Mouse (Mus musculus) olfactory bulb, adult 2 months (tissue): Measurements from ENCODE around the gene Ppm1j. TPM values are rescaled to one million over a fixed set of nuclear protein-coding genes. Genes with fewer than 3 reads are reported as not detected.

Experiments
- H3K27ac ChIP-seq: fragments of 200-500 bp; 2 replicates; pipeline ENCODE4 v1.5.1; 2012; ENCODE audit warnings: low read depth, low read length; ENCODE audit not compliant: insufficient read depth
- H3K4me1 ChIP-seq: fragments of 200-500 bp; 2 replicates; pipeline ENCODE4 v1.6.1; 2012; ENCODE audit warnings: low read length; ENCODE audit not compliant: control insufficient read depth, insufficient read depth
- H3K4me3 ChIP-seq: fragments of 200-500 bp; 2 replicates; pipeline ENCODE4 v1.5.1; 2012; ENCODE audit warnings: mild to moderate bottlenecking, low read depth, low read length, moderate library complexity; ENCODE audit not compliant: insufficient read depth
- CTCF ChIP-seq: fragments of 200-500 bp; IDR thresholded peaks from 2 replicates; pipeline ENCODE4 v1.5.1; 2012; ENCODE audit warnings: low read depth, mild to moderate bottlenecking, low read length, moderate library complexity; ENCODE audit not compliant: insufficient read depth
- POLR2A ChIP-seq: fragments of 200-500 bp; IDR thresholded peaks from 2 replicates; pipeline ENCODE4 v1.6.1; 2012; ENCODE audit warnings: mild to moderate bottlenecking, low read depth, low read length, moderate library complexity; ENCODE audit not compliant: insufficient read depth
- WGBS: fragments of 180-500 bp; shearing (Covaris S2); methylation state at CpG from one replicate; pipeline ENCODE4 v1.1.7; 2018; 5-methylcytosine and 5-hydroxymethylcytosine counted together
- polyA plus RNA-seq: library from polyadenylated mRNA; stranded (reverse); fragments of >200 nt; gene quantifications from 2 replicates; pipeline ENCODE4 v1.2.4, GENCODE M21; 2012; ENCODE audit warnings: low replicate concordance; ENCODE audit not compliant: missing spikeins, insufficient read depth, insufficient read length

The Ppm1j gene
- polyA plus RNA-seq, 1 experiment, result not detected

GRCm38 (mm10) chr3:104781471-104781903 is 631 bp downstream of the Ppm1j start, which contains the start of gene Fam19a3:
Gene Fam19a3 (minus strand): TSS chr3:104781840.
- 2% methylated on average over 26 of the region's 26 CpGs for WGBS

DNA sequence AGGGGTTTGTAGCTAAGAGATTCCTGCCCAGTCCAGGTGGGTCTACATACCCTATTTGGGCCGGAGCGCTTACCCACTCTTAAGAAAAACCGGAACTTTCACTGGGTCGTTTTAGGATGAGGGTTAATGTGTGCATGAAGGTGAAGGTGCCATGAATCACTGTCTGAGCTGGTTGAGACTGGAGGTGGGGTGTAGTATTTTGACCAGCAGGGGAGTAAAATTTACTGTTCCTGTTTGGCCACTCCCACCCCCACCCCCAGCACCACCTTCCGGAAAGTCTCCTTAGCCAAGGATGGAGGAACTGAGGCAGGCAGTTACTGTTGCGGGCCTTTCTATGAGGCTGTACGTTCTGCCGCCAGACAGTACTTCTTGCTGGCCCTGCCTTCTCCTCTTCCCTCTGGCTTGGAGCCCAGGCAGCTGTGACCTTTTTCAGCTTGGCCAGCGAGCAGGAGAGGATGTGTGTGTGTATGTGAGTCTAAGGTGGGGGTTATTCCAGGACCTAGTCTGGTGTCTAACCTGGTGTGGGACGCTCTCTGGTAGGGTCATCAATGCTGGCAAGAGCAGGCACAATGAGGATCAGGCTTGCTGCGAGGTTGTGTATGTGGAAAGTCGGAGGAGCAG is 1.3 kb downstream of the Ppm1j start:
- 45% methylated on average over 12 of the region's 12 CpGs for WGBS
- peak overlapping the region; percentile 44 for H3K4me3 ChIP-seq

More at GRCm38 (mm10) chr3:104781471-104781903, 631 bp downstream of the Ppm1j start, which contains the start of gene Fam19a3:
- H3K4me1 ChIP-seq, result peaks cover 21% of the 10 kb centered on the region
- TF ChIP-seq CTCF, result no peak
- no peak for TF ChIP-seq POLR2A
- H3K4me3 ChIP-seq, result peak within 1 kb of the TSS; percentile 44
- no peak within 1 kb of the TSS for H3K27ac ChIP-seq

DNA sequence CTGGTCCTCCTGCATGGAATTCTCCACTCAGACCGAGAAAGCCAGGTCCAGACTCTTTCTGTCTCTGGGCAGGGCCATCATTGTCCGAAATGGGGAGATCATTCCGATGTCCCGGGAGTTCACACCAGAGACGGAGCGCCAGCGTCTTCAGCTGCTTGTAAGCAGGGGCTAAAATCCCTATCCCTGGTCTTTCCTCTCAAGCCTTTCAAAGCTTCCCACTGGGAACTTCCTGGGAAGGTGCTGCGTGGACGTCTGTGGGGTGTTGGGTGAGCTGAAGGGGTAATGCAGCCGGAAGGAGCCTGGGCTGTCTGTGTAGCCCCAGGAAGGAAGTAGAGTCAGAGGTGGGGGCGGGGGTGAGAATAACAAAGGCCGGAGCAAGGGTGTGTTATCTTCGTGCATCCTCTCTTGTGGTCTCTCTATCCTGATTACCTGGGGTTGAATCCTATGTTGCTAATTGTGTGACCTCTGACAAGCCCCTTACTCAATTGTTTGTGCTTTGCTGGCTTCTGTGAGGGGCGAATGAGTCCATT is 3.2 kb downstream of the Ppm1j start:
- H3K27ac ChIP-seq, result no peak overlapping the region
- H3K4me1 ChIP-seq, result peaks cover 24% of the 10 kb centered on the region
- no peak for TF ChIP-seq CTCF
- no peak for TF ChIP-seq POLR2A
- H3K4me3 ChIP-seq, result no peak overlapping the region
- 72% methylated on average over 14 of the region's 14 CpGs for WGBS

More for the DNA sequence above, 1.3 kb downstream of the Ppm1j start:
- peaks cover 19% of the 10 kb centered on the region for H3K4me1 ChIP-seq
- TF ChIP-seq CTCF (no peak), POLR2A (no peak)
- H3K27ac ChIP-seq, result no peak overlapping the region

DNA sequence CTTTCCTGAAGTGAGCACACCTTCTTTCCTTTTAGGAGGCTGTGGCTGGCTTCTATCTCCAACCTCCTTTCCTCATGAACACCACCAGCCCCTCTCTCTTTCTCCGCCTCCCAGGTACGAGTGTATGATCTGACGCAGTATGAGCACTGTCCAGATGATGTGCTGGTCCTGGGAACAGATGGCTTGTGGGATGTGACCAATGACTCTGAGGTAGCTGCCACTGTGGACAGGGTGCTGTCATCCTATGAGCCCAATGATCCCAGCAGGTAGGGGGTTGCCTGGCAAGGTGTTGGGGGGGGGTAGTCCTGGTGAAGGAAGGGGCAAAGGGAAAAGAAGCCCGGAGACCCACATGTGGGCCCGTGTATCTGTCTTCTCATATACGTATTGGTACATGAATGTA is 4.4 kb downstream of the Ppm1j start:
- 95% methylated on average over 6 of the region's 6 CpGs for WGBS
- Histone ChIP-seq H3K4me1 (peaks cover 35% of the 10 kb centered on the region), H3K27ac (no peak overlapping the region), H3K4me3 (no peak overlapping the region)
- TF ChIP-seq POLR2A (no peak), CTCF (no peak)

DNA sequence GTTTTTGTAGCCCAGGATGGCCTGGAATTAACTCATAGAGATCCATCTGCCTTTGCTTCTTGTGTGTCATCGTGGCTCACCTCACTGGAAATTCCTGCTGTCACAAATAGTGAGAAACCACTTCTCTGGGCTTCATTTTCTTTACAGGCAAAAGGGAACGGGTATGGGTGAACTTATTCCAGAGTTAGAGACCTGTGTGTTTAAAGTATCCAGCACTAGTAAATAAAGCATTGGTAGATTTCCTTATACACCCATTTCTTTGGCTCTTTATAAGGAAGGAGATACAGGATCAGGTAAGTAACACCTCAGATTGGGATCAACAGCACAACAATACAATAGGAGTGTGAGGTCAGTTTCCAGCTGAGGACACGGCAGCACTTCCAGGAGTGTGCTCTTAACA is 7.2 kb downstream of the Ppm1j start, which contains the start of gene Rhoc:
Gene Rhoc (plus strand): TSS at position 301 of the 400 bp plus-strand sequence.
- no peak within 1 kb of the TSS for H3K27ac ChIP-seq
- WGBS, result 50% methylated on average over 3 of the region's 3 CpGs
- peaks cover 36% of the 10 kb centered on the region for H3K4me1 ChIP-seq
- H3K4me3 ChIP-seq, result peak within 1 kb of the TSS; percentile 44
- TF ChIP-seq POLR2A (no peak), CTCF (no peak)

- Histone ChIP-seq H3K27ac (no peak overlapping the region), H3K4me1 (peaks cover 36% of the 10 kb centered on the region), H3K4me3 (peak overlapping the region; percentile 44)
- WGBS, result 1% methylated on average over 52 of the region's 52 CpGs
- peak; percentile 52; the same call in 1 of the 2 replicates for TF ChIP-seq CTCF
- TF ChIP-seq POLR2A, result no peak
Measured at GRCm38 (mm10) chr3:104788561-104789311, 7.9 kb downstream of the Ppm1j start.

- Histone ChIP-seq H3K4me1 (peaks cover 36% of the 10 kb centered on the region), H3K27ac (no peak overlapping the region), H3K4me3 (peak overlapping the region; percentile 44)
- TF ChIP-seq CTCF (no peak), POLR2A (no peak)
- WGBS, result 29% methylated on average over 10 of the region's 10 CpGs
Measured at GRCm38 (mm10) chr3:104789312-104789605, 8.4 kb downstream of the Ppm1j start.

- WGBS, result 40% methylated on average over 13 of the region's 13 CpGs
- H3K4me3 ChIP-seq, result peak overlapping the region; percentile 44; the same call in 1 of the 2 replicates
- no peak overlapping the region for H3K27ac ChIP-seq
- peaks cover 41% of the 10 kb centered on the region for H3K4me1 ChIP-seq
- TF ChIP-seq CTCF (no peak), POLR2A (no peak)
Measured at GRCm38 (mm10) chr3:104789822-104790221, 9.0 kb downstream of the Ppm1j start.

- 25% methylated on average over 6 of the region's 6 CpGs for WGBS
- peaks cover 41% of the 10 kb centered on the region for H3K4me1 ChIP-seq
- TF ChIP-seq POLR2A (no peak), CTCF (no peak)
- no peak overlapping the region for H3K27ac ChIP-seq
- peak overlapping the region; percentile 2; the same call in 1 of the 2 replicates for H3K4me3 ChIP-seq
Measured at GRCm38 (mm10) chr3:104790401-104790937, 9.6 kb downstream of the Ppm1j start.
